Mouse (Mus musculus): ENCODE results near the gene Prodh2.

DNA sequence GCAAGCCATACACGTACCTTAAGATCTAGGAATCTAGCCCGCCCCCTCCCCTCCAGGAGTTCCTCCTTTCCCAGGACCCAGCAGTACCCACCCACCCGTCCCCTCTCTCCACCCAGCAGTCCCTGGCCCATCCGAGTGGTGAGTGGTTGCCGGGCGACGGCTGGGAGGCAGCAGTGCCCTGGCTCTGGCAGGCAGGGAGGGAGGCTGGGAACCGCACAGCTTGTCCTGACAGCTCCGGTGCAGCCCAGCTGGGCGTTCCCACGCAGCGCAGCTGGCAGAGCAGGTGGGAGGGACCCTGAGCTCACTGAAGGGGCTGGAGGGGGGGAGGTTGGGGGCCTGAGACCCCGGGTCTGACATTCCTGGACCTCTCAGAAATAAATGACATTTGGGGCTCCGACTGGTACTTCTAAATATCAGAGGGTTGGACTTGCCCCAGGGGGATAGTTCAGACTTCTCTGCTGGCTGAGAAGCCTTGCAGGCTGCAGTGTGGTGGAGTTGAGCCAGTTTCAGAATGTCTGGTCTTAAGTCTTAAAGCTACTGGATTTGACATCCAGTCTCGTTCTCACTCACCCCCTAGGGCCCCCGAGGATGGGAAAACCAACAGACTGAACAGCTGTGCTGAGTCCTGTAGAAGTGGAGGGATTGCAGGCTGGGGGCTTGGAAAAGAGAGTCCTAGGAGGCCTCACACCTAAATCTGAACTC is 35.6 kb upstream of the Prodh2 start, which contains the start of the genes Kirrel2 and Nphs1:
- TF ChIP-seq CTCF (IDR thresholded peaks at IDR 0.05; ENCODE audit: low read depth) (no peak), EP300 (IDR thresholded peaks at IDR 0.05; ENCODE audit: low read depth) (no peak)
